Mouse (Mus musculus) kidney, postnatal 14 days (tissue): ENCODE measurements around the gene Xirp2.
"Not testable (repeated sequence)": the region's sequence is repeated elsewhere in the genome, so short reads cannot be mapped to it uniquely, and the experiment has no call there.

ENCODE experiments used
- DNase-seq: peaks from one replicate; pipeline ENCODE4 v3.0.0; 2022; ENCODE audit warnings: mixed read lengths

Xirp2 gene

GRCm38 (mm10) chr2:67445780-67446179 is at the start of gene Xirp2:
Xirp2 (plus strand) TSS chr2:67446002.
- no peak for DNase-seq

GRCm38 (mm10) chr2:67413425-67413824 is 32.4 kb upstream of the Xirp2 start, which contains the start of gene Gm21830:
Gm21830 (plus strand) TSS chr2:67413725.
- not testable (repeated sequence) for DNase-seq

GRCm38 (mm10) chr2:67420853-67421252 is 24.9 kb upstream of the Xirp2 start:
- DNase-seq = no peak

GRCm38 (mm10) chr2:67422799-67423198 is 23.0 kb upstream of the Xirp2 start:
- no peak for DNase-seq

GRCm38 (mm10) chr2:67433081-67433480 is 12.7 kb upstream of the Xirp2 start, which contains the start of gene Gm26727:
Gm26727 (minus strand) TSS chr2:67433181.
- DNase-seq = no peak

- no peak for DNase-seq
Measured at GRCm38 (mm10) chr2:67438309-67438708, 7.5 kb upstream of the Xirp2 start.

GRCm38 (mm10) chr2:67446772-67447171 is 970 bp downstream of the Xirp2 start:
- DNase-seq = no peak

- DNase-seq = no peak
Measured at GRCm38 (mm10) chr2:67447206-67447605, 1.4 kb downstream of the Xirp2 start.

- no peak for DNase-seq
Measured at GRCm38 (mm10) chr2:67460857-67461256, 15.1 kb downstream of the Xirp2 start.

- no peak for DNase-seq
Measured at GRCm38 (mm10) chr2:67467036-67467435, 21.2 kb downstream of the Xirp2 start.

- peak; percentile 50 for DNase-seq
Measured at GRCm38 (mm10) chr2:67470030-67470429, 24.2 kb downstream of the Xirp2 start.

GRCm38 (mm10) chr2:67477753-67478152 is 32.0 kb downstream of the Xirp2 start:
- peak; percentile 60 for DNase-seq

- no peak for DNase-seq
Measured at GRCm38 (mm10) chr2:67481051-67481450, 35.2 kb downstream of the Xirp2 start.

GRCm38 (mm10) chr2:67486721-67487120 is 40.9 kb downstream of the Xirp2 start:
- DNase-seq = no peak

GRCm38 (mm10) chr2:67487162-67487561 is 41.4 kb downstream of the Xirp2 start:
- DNase-seq = no peak

- no peak for DNase-seq
Measured at GRCm38 (mm10) chr2:67488465-67489127, 42.8 kb downstream of the Xirp2 start.

- DNase-seq = no peak
Measured at GRCm38 (mm10) chr2:67489128-67489492, 43.3 kb downstream of the Xirp2 start.

- no peak for DNase-seq
Measured at GRCm38 (mm10) chr2:67505457-67505856, 59.7 kb downstream of the Xirp2 start.

GRCm38 (mm10) chr2:67516405-67516804 is 70.6 kb downstream of the Xirp2 start:
- DNase-seq = no peak

- no peak for DNase-seq
Measured at GRCm38 (mm10) chr2:67535347-67535746, 89.5 kb downstream of the Xirp2 start.

GRCm38 (mm10) chr2:67539426-67539825 is 93.6 kb downstream of the Xirp2 start:
- no peak for DNase-seq

GRCm38 (mm10) chr2:67541957-67542696 is 96.3 kb downstream of the Xirp2 start:
- DNase-seq = no peak

GRCm38 (mm10) chr2:67544426-67544825 is 98.6 kb downstream of the Xirp2 start:
- no peak for DNase-seq

- DNase-seq = no peak
Measured at GRCm38 (mm10) chr2:67564851-67565479, 119.2 kb downstream of the Xirp2 start.
